Mouse (Mus musculus): Measurements from ENCODE around the gene Dab2ip.
A peak's percentile ranks its signal among the peaks of the same experiment; 100 is the strongest.

Dab2ip gene

GRCm38 (mm10) chr2:35598819-35599218, 40.8 kb downstream of the Dab2ip start:
- DNase-seq: no peak

DNA sequence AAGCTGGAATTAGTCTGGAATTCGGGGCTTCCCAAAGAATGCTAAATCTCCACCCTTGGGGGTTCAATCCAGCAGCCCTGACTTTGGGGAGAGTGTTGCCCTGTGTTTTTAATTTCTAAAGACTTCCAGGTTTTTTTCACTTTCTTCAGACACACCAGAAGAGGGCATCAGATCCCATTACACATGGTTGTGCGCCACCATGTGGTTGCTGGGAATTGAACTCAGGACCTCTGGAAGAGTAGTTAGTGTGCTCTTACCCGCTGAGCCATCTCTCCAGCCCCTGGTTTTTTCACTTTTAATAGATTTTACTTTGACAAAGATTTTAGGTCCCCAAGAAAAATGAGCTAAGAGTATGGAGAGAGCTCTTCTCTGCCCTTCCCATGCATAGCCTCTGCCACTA, 43.6 kb downstream of the Dab2ip start:
- no peak for DNase-seq

- no peak for DNase-seq
These were observed 49.4 kb downstream of the Dab2ip start for GRCm38 (mm10) chr2:35607476-35607875.

- DNase-seq: no peak
These were observed 50.8 kb downstream of the Dab2ip start for GRCm38 (mm10) chr2:35608856-35609255.

GRCm38 (mm10) chr2:35609317-35609716, 51.3 kb downstream of the Dab2ip start:
- no peak for DNase-seq

DNA sequence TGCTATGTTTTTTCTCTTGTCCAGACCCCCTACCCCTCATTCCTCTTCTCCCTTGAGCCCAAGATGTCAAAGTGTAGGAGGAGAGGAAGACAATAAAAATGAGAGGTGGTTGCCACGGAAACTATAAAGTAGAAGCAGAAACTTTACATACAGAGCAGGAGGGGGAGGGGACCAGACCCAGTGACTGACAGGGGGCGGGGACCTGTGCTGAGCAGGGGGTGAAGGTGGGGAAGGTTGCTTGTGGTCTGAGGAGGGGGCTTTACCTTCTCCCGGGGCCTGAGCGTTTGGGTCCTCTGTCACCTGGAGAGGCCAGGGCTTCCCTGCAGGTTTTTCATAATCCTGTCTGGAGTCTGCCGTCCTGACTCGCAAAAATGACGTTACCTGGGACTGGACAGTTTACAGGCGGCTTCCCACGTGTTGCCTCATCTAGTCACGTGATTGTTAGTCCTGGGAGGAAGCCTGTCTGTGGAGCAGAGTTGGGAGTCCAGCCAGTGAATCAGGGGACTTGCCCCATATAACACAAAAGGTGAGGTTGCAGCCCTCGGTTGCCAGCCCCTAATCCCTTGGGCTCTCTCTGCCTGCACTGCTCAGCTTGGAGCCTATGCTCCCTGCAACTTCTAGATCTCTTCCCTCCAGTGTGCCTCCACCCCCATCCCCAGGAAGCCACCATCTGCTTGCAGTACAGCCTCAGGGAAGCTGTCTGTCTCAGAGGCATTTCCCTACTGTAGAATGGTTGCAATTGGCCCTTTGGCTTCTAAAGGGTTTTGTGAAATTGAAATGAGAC, 52.3 kb downstream of the Dab2ip start:
- DNase-seq: peak; percentile 32

DNA sequence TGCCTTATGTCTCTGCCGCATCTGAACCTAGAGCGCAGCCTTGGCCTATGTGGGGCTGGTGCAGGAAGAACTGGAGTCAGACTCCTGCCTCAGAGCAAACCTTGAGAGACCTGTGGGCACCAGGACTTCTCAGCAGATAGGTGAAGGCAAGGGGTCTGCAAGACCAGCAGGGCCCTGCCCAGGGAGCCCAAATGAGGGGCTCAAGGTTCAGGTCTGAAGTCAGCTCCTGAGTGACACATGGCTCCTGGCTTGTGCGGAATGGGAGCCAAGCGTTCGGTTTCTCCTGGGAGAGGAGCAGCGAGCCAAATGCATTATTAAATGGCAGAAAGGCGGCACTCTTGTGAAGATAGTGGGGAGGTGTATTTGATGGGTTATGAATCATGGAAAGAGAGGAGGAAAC, 52.9 kb downstream of the Dab2ip start:
- no peak for DNase-seq

- no peak for DNase-seq
These were observed 53.6 kb downstream of the Dab2ip start for GRCm38 (mm10) chr2:35611645-35612044.

DNA sequence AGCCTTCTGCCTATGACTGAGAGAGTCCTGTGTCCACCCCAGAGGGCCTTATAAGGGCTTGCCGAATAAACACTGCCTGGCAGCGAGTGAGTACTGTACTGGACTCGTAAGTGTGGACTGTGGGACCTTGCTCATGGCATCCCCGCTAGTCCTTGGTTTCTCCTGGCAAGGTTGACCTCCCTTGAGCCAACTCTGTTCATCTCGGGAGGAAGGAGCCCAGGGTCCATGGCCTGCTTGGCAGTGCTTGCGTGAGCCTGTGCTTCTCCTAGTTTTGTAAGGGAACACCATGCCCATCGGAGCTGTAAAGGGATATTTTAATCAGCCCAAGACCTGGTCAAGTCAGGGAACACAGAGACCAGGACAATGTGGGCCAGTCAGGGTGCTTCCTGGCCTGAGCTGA, 54.2 kb downstream of the Dab2ip start:
- DNase-seq: no peak

DNA sequence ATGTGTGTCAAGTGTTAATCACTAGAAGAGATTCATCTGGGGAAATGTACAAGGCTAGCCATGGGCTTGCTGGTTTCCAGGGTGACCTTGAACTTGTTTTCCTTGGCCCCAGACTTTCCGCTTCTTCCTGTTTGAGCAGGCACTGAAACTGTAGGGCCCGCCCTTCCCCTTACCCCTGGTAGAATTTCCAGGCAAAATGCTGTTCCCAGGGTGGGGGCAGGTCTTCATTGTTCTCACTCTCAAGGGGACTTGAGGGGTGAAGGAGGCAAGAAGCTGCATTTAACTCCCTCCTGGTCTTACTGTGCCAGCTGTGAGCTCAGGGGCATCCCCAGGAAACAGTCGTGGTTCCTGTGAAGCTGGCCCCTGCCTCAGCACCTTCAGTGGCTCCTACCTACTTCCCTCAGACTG, 55.9 kb downstream of the Dab2ip start:
- DNase-seq: no peak

DNA sequence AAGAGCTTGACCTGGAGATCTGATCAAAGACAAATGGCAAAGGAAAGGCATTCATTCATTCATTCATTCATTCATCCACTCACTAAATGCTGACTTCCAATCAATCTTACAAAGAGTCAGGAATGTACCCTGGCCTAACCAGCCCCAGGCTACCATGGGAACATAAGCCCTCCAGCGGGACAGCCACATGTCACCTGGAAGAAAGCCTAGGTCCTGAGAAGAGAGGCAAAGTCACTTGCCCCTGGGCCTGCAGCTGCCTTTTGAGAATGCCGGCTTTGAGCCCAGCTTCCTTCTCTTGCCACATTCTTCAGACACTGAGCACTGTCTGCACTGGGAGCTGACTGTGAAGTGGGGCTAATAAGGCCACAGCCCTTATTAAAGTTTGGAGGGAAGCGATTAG, 56.3 kb downstream of the Dab2ip start:
- no peak for DNase-seq

GRCm38 (mm10) chr2:35615366-35615765, 57.3 kb downstream of the Dab2ip start:
- DNase-seq: no peak

DNA sequence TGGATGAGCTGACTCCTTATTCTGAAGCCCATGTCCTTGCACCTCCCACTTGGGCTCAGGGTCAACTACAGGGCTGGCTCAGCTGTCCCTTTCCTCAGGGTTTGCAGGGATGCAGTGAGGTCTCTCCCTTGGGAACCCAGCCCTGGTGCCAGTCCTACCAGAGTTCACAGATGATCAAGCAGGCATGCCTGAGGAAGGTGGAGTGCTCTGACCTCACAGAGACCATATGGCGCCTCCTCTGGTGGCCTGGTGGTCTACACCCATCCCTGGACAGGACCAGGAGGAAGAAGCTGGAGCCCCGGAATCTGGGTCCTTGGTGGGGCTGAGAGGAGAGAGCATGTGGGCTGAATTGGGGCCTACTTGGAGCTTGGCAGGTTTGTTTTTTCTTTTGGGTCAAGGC, 57.9 kb downstream of the Dab2ip start:
- no peak for DNase-seq

GRCm38 (mm10) chr2:35616891-35617658, 59.0 kb downstream of the Dab2ip start:
- DNase-seq: no peak

DNA sequence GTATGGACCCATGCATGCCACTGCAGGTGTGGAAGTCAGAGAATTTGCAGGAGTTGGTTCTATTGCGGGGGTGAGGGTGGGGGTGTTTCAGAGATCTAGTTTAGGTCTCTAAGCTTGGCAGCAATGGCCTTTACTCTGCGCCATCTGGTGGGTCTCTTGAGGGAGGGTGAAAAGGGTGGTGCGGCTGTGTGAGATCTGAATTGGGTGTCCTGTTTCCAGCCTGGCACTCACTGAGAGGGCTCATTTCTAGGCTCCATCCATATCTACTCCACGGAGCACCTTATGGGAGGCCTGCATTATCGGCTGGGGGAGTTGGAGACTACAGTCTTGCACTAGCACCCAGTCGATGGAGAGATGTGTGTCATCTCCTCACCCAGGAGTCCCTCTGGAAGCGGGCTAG, 60.9 kb downstream of the Dab2ip start:
- DNase-seq: no peak

- DNase-seq: no peak
These were observed 61.5 kb downstream of the Dab2ip start for GRCm38 (mm10) chr2:35619532-35619931.

GRCm38 (mm10) chr2:35620364-35621224, 62.5 kb downstream of the Dab2ip start:
- no peak for DNase-seq

DNA sequence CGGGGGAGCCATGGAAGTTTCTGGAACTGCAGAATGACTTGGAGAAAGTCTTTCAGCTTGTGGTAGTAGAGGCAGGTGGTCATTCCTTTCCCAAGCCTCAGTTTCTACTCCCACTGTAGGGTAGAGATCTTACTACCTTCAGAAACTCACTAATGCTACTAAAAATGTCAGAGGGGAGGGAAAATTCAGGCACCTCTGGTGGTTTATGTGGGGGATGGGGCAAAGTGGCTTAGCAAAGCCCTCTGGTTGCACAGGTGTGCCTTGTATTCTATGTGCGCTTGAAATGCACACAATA, 63.1 kb downstream of the Dab2ip start:
- no peak for DNase-seq

DNA sequence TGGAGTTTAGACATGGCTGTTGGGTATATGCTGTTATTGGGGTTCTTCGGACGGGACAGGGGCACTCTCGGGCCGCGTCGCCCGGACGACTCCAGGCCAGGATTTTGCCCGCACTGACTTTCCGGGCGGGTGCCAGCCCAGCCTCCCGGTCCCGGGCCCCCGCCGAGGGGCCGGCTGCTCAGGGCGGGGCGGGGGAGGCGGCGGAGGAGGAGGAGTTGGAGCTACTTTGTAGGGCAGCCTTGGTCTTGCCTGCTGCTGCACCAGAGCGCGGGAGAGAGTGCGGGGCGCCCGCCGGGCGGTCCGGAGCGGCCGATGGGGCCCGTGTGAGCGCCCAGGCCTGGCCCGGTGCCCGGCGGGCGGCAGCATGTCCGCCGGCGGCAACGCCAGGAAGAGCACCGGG, 63.7 kb downstream of the Dab2ip start:
- DNase-seq: peak; percentile 46

DNA sequence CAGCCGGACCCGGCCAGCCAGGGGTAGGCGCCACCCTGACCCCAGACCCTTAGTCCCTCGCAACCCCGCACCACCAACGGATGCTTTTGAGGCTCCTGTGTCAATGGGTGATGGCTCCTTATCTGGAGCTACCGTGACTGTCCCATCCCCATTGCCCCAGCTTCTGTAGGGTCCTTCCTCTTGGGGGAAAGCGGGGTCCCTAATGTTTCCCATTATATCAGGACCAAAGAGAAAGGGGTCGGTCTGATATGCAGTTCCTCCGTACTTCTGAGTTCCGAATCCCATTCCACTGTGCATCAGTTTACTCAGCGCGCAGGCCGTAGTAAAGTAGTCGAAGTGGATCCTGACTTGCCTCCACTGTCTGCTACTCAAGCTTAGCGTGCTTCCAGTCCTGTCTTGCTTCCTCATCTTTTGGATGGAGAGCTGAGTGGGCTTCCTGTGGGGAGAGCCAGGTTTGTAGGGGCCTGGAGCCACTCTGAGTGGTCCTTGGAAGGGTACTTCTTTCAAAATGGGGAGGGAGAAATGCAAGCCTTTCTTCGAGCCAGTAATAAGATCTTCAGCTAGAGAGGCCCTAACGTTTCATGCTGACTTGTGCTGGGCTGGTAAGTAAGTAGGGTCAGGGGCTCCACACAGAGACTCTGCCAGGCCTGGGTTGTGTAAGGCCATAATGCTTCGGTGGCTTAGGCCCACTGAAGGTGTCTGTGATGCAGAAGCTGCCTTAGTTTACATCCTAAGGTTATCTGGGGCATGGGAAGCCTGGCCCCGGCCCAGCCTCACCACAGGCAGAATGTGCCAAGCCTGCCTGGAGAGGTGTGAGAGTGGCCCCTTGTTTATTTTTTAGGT, 64.4 kb downstream of the Dab2ip start:
- DNase-seq: no peak

DNA sequence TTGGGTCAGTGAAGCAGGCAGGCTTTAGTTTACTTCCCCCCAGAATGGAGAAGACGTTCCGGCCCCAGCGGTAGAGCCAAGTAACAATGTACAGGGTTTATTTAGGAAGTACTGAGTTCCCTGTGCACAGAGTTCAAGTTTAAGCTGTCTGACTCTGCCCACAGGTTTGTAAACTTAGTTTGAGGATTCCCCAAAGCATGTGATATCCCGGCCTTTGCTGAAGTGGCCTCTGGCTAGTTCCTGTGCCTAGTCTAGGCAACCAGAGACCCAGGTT, 65.0 kb downstream of the Dab2ip start:
- DNase-seq: no peak

GRCm38 (mm10) chr2:35623431-35624148, 65.5 kb downstream of the Dab2ip start:
- DNase-seq: no peak

Data from right cerebral cortex, postnatal 4 days (tissue).